Mouse (Mus musculus): Measurements from ENCODE around the gene Ralb. TPM values are rescaled to one million over a fixed set of nuclear protein-coding genes. Genes with fewer than 3 reads are reported as not detected.

Ralb gene
- polyA plus RNA-seq, 1 experiment from 2014 or later: 97.7 TPM

GRCm38 (mm10) chr1:119539252-119539651 is 34.7 kb upstream of the Ralb start:
- 79% methylated on average over 2 of the region's 2 CpGs for WGBS
- Histone ChIP-seq H3K9ac (no peak overlapping the region), H3K27ac (no peak overlapping the region), H3K36me3 (no peaks in the 10 kb centered on the region), H3K27me3 (no peaks in the 10 kb centered on the region), H3K4me3 (no peak overlapping the region), H3K9me3 (replicated peaks) (no peaks in the 10 kb centered on the region), H3K4me2 (replicated peaks) (no peak overlapping the region), H3K4me1 (no peaks in the 10 kb centered on the region)
- ATAC-seq (ENCODE audit: low FRiP score): no peak

DNA sequence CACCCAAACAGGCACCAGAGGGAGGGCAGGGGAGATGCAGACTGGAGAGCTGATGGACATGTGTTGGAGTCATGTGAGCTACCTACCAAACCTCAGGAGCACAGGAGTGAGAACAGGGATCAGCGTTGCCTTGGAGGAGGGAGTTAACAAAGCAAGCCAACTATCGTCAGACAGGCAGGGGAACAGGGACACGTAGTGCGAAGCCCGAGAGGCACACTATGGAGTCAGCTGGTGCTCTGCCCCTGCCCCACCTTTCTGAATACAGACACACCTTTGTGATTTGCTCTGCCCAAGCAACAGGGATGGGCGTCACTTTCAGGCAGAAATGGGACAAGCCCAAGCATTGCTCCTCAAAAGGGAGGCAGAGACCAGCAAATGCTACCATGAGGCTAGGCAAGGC is 33.1 kb upstream of the Ralb start:
- H3K36me3 ChIP-seq: no peaks in the 10 kb centered on the region
- ATAC-seq (ENCODE audit: low FRiP score): no peak
- no peaks in the 10 kb centered on the region for H3K9me3 ChIP-seq (replicated peaks)
- H3K27me3 ChIP-seq: no peaks in the 10 kb centered on the region
- 90% methylated on average over 6 of the region's 6 CpGs for WGBS
- no peak overlapping the region for H3K9ac ChIP-seq
- no peak overlapping the region for H3K4me3 ChIP-seq
- H3K4me1 ChIP-seq: no peaks in the 10 kb centered on the region
- H3K27ac ChIP-seq: no peak overlapping the region
- no peak overlapping the region for H3K4me2 ChIP-seq (replicated peaks)

GRCm38 (mm10) chr1:119536122-119536521 is 31.5 kb upstream of the Ralb start:
- Histone ChIP-seq H3K4me3 (no peak overlapping the region), H3K36me3 (no peaks in the 10 kb centered on the region), H3K27me3 (no peaks in the 10 kb centered on the region), H3K4me2 (replicated peaks) (no peak overlapping the region), H3K4me1 (no peaks in the 10 kb centered on the region), H3K27ac (no peak overlapping the region), H3K9ac (no peak overlapping the region), H3K9me3 (replicated peaks) (no peaks in the 10 kb centered on the region)
- 88% methylated on average over 2 of the region's 2 CpGs for WGBS
- ATAC-seq (ENCODE audit: low FRiP score): no peak

- Histone ChIP-seq H3K4me2 (replicated peaks) (no peak overlapping the region), H3K4me3 (no peak overlapping the region), H3K9ac (no peak overlapping the region), H3K36me3 (peaks cover 5% of the 10 kb centered on the region), H3K27ac (no peak overlapping the region), H3K9me3 (replicated peaks) (no peaks in the 10 kb centered on the region), H3K4me1 (no peaks in the 10 kb centered on the region), H3K27me3 (no peaks in the 10 kb centered on the region)
- 95% methylated on average over 5 of the region's 5 CpGs for WGBS
- no peak for ATAC-seq (ENCODE audit: low FRiP score)
These were observed 29.7 kb upstream of the Ralb start for GRCm38 (mm10) chr1:119534341-119534740.

- Histone ChIP-seq H3K27me3 (no peaks in the 10 kb centered on the region), H3K9me3 (replicated peaks) (peaks cover 6% of the 10 kb centered on the region; the same call in 1 of the 2 replicates), H3K36me3 (peaks cover 16% of the 10 kb centered on the region), H3K4me2 (replicated peaks) (no peak overlapping the region), H3K4me3 (no peak overlapping the region), H3K9ac (no peak overlapping the region), H3K27ac (no peak overlapping the region), H3K4me1 (no peaks in the 10 kb centered on the region)
- WGBS: 88% methylated on average over 18 of the region's 18 CpGs
- ATAC-seq (ENCODE audit: low FRiP score): 0 out of 2 replicates have a peak, but pooled peaks have one; percentile 33
These were observed 28.7 kb upstream of the Ralb start for GRCm38 (mm10) chr1:119533093-119533805.

DNA sequence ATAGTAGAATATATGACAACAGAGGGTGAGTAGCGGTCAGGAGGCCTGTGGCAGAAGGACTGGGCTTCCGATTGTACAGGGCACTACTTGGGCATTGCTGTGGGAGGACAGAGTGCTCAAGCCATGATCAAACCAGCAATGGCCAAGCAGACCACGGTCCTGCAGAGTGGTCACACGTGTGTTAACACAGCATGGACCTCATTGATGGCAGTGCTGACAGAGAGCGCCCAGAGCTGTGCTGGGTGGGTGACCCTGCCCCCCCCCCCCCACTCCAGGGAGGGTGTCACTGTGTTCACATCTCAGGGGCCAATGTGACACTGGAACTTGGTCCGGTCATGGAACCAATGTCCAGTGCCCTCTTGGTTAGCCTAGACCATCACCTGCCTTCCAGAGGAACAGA is 27.6 kb upstream of the Ralb start:
- Histone ChIP-seq H3K36me3 (peaks cover 25% of the 10 kb centered on the region), H3K4me3 (no peak overlapping the region), H3K27me3 (no peaks in the 10 kb centered on the region), H3K27ac (no peak overlapping the region), H3K9me3 (replicated peaks) (peaks cover 8% of the 10 kb centered on the region; the same call in 1 of the 2 replicates), H3K4me1 (0 out of 2 replicates have a peak, but pooled peaks cover 3% of the 10 kb centered on the region), H3K4me2 (replicated peaks) (no peak overlapping the region), H3K9ac (no peak overlapping the region)
- peak; percentile 26; the same call in 1 of the 2 replicates for ATAC-seq (ENCODE audit: low FRiP score)
- 100% methylated on average over 6 of the region's 6 CpGs for WGBS

- Histone ChIP-seq H3K27me3 (no peaks in the 10 kb centered on the region), H3K36me3 (peaks cover 25% of the 10 kb centered on the region), H3K4me3 (no peak overlapping the region), H3K9me3 (replicated peaks) (peaks cover 8% of the 10 kb centered on the region; the same call in 1 of the 2 replicates), H3K4me1 (peaks cover 10% of the 10 kb centered on the region), H3K27ac (no peak overlapping the region), H3K9ac (no peak overlapping the region), H3K4me2 (replicated peaks) (no peak overlapping the region)
- ATAC-seq (ENCODE audit: low FRiP score): no peak
- WGBS: 94% methylated on average over 13 of the region's 13 CpGs
These were observed 26.3 kb upstream of the Ralb start for GRCm38 (mm10) chr1:119530941-119531340.

- Histone ChIP-seq H3K9me3 (replicated peaks) (peaks cover 8% of the 10 kb centered on the region; the same call in 1 of the 2 replicates), H3K4me2 (replicated peaks) (peak within 1 kb of the TSS; percentile 87), H3K27ac (peak within 1 kb of the TSS; percentile 83), H3K27me3 (no peaks in the 10 kb centered on the region), H3K36me3 (peaks cover 25% of the 10 kb centered on the region), H3K9ac (peak within 1 kb of the TSS; percentile 74), H3K4me1 (peaks cover 26% of the 10 kb centered on the region), H3K4me3 (peak within 1 kb of the TSS; percentile 59)
- peak; percentile 98 for ATAC-seq (ENCODE audit: low FRiP score)
- WGBS: 2% methylated on average over 78 of the region's 82 CpGs
These were observed 21.3 kb upstream of the Ralb start, which contains the start of gene Tmem185b for GRCm38 (mm10) chr1:119525689-119526591. TSS of gene Tmem185b (plus strand) at chr1:119526160.

DNA sequence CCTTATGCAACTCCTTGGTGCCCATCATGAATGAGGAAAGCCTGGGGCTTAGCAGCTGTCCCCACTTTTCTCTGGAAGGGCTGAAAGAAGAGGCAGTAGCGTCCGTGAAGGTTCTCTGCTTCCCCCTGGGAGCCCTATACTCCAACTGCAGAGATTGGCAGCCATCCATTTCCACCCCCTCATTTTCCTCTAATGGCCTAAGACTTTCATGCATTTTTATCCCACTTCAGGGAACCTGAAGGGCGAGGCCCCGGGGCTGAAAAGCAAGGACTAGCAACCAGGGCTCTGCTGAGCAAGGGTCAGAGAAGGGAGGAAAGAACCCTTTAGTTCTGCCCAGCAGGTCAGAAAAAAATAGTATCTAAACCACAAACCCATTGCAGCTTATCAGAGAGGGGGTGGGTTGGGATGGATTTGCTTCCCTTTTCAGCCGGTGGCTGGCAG is 20.4 kb upstream of the Ralb start:
- Histone ChIP-seq H3K4me3 (peak overlapping the region; percentile 59), H3K9me3 (replicated peaks) (peaks cover 8% of the 10 kb centered on the region; the same call in 1 of the 2 replicates), H3K36me3 (peaks cover 25% of the 10 kb centered on the region), H3K27me3 (no peaks in the 10 kb centered on the region), H3K4me2 (replicated peaks) (peak overlapping the region; percentile 87), H3K4me1 (peaks cover 26% of the 10 kb centered on the region), H3K27ac (no peak overlapping the region; the same call in 1 of the 2 replicates), H3K9ac (peak overlapping the region; percentile 74; the same call in 1 of the 2 replicates)
- whole genome bisulfite sequencing: 26% methylated on average over 5 of the region's 5 CpGs
- ATAC-seq (ENCODE audit: low FRiP score): no peak

GRCm38 (mm10) chr1:119523826-119524225 is 19.2 kb upstream of the Ralb start:
- ATAC-seq (ENCODE audit: low FRiP score): no peak
- H3K4me3 ChIP-seq: no peak overlapping the region
- H3K4me2 ChIP-seq (replicated peaks): no peak overlapping the region
- no peak overlapping the region for H3K9ac ChIP-seq
- H3K36me3 ChIP-seq: peaks cover 15% of the 10 kb centered on the region
- H3K4me1 ChIP-seq: peaks cover 26% of the 10 kb centered on the region
- no peaks in the 10 kb centered on the region for H3K27me3 ChIP-seq
- 88% methylated on average over 7 of the region's 7 CpGs for WGBS
- peaks cover 4% of the 10 kb centered on the region; the same call in 1 of the 2 replicates for H3K9me3 ChIP-seq (replicated peaks)
- no peak overlapping the region for H3K27ac ChIP-seq

- no peak overlapping the region for H3K4me2 ChIP-seq (replicated peaks)
- 82% methylated on average over 7 of the region's 7 CpGs for WGBS
- H3K9me3 ChIP-seq (replicated peaks): 0 out of 2 replicates have a peak, but pooled peaks cover 2% of the 10 kb centered on the region
- no peaks in the 10 kb centered on the region for H3K27me3 ChIP-seq
- H3K4me1 ChIP-seq: peaks cover 26% of the 10 kb centered on the region
- H3K36me3 ChIP-seq: peaks cover 10% of the 10 kb centered on the region
- no peak overlapping the region for H3K27ac ChIP-seq
- no peak overlapping the region for H3K4me3 ChIP-seq
- H3K9ac ChIP-seq: no peak overlapping the region
- no peak for ATAC-seq (ENCODE audit: low FRiP score)
These were observed 18.8 kb upstream of the Ralb start for GRCm38 (mm10) chr1:119523369-119523768.

DNA sequence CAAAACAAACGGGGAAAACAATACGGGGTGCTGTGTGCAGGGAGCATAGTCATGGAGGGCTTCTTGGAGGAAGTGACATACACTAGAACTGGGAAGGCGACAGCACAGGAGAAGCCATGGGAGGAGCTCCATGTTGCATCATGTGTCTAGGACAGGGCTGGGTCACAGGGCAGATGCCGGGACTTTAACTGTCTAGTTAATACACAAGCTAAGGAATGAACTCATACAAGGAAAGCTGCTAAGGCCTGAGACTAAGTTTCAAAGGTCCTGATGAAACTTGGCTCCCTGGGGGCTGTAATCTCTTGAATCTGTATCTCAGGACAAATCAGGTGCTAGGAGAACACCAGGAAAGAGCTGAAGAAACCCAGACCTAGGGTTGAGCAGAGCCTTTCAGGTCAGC is 18.1 kb upstream of the Ralb start:
- H3K4me1 ChIP-seq: peaks cover 26% of the 10 kb centered on the region
- peaks cover 5% of the 10 kb centered on the region for H3K36me3 ChIP-seq
- no peak overlapping the region for H3K4me3 ChIP-seq
- H3K9me3 ChIP-seq (replicated peaks): 0 out of 2 replicates have a peak, but pooled peaks cover 2% of the 10 kb centered on the region
- no peak overlapping the region for H3K27ac ChIP-seq
- no peak overlapping the region for H3K9ac ChIP-seq
- ATAC-seq (ENCODE audit: low FRiP score): no peak
- no peaks in the 10 kb centered on the region for H3K27me3 ChIP-seq
- 79% methylated on average over 4 of the region's 4 CpGs for WGBS
- H3K4me2 ChIP-seq (replicated peaks): no peak overlapping the region
